Mouse (Mus musculus) forebrain, embryonic 14.5 days (tissue): Measurements from ENCODE around the gene Ano9. TPM values are rescaled to one million over a fixed set of nuclear protein-coding genes. Genes with fewer than 3 reads are reported as not detected.
A peak's percentile ranks its signal among the peaks of the same experiment; 100 is the strongest.

ENCODE experiments used
- ATAC-seq: fragments of 200-750 bp; cut with Nextera tagmentation; 2 replicates; pipeline ENCODE4 v1.8.0; 2017; ENCODE audit warnings: mild to moderate bottlenecking, moderate library complexity
- DNase-seq: peaks from one replicate; pipeline ENCODE4 v3.0.0-alpha.2; 2015; ENCODE audit warnings: low spot score
- H3K27ac ChIP-seq: fragments of 300-500 bp; sonication (generic); 2 replicates; pipeline ENCODE4 v1.5.1; 2014; ENCODE audit warnings: low read depth, mild to moderate bottlenecking, control low read depth, low read length, moderate library complexity
- H3K27me3 ChIP-seq: fragments of 300-500 bp; sonication (generic); replicated peaks from 2 replicates; pipeline ENCODE4 v1.6.1; 2014; ENCODE audit warnings: low read length, control low read depth, mixed read lengths; ENCODE audit not compliant: control insufficient read depth, insufficient read depth
- H3K36me3 ChIP-seq: fragments of 300-500 bp; sonication (generic); 2 replicates; pipeline ENCODE4 v1.6.1; 2014; ENCODE audit warnings: low read length, control low read depth; ENCODE audit not compliant: control insufficient read depth, insufficient read depth
- H3K4me1 ChIP-seq: fragments of 300-500 bp; sonication (generic); 2 replicates; pipeline ENCODE4 v1.6.1; 2014; ENCODE audit warnings: antibody characterized with exemption, low read length, control low read depth; ENCODE audit not compliant: control insufficient read depth, insufficient read depth
- H3K4me2 ChIP-seq: fragments of 300-500 bp; sonication (generic); 2 replicates; pipeline ENCODE4 v1.6.1; 2014; ENCODE audit warnings: mild to moderate bottlenecking, control low read depth, low read length
- H3K4me3 ChIP-seq: fragments of 300-500 bp; sonication (generic); 2 replicates; pipeline ENCODE4 v1.5.1; 2014; ENCODE audit warnings: low read depth, low read length, control low read depth
- H3K9ac ChIP-seq: fragments of 300-500 bp; sonication (generic); 2 replicates; pipeline ENCODE4 v1.6.1; 2014; ENCODE audit warnings: mild to moderate bottlenecking, low read length, control low read depth, moderate library complexity
- H3K9me3 ChIP-seq: fragments of 300-500 bp; sonication (generic); replicated peaks from 2 replicates; pipeline ENCODE4 v1.6.1; 2016; ENCODE audit warnings: low read length, control low read depth, mixed read lengths; ENCODE audit not compliant: control insufficient read depth
- WGBS: fragments of 180-500 bp; shearing (Covaris S2); extraction: QIAGEN DNeasy Blood & Tissue Kit; methylation state at CpG from one replicate; pipeline ENCODE4 v1.1.7; 2014; 5-methylcytosine and 5-hydroxymethylcytosine counted together
- polyA plus RNA-seq: library from polyadenylated mRNA; unstranded; fragments of >200 nt; fragmentation: Nextera tagmentation; extraction: Ambion mirVana; gene quantifications from 2 replicates; pipeline ENCODE4 v1.2.1, GENCODE M21; 2014

Gene Ano9
- polyA plus RNA-seq, 1 experiment from 2014 or later, result not detected

DNA sequence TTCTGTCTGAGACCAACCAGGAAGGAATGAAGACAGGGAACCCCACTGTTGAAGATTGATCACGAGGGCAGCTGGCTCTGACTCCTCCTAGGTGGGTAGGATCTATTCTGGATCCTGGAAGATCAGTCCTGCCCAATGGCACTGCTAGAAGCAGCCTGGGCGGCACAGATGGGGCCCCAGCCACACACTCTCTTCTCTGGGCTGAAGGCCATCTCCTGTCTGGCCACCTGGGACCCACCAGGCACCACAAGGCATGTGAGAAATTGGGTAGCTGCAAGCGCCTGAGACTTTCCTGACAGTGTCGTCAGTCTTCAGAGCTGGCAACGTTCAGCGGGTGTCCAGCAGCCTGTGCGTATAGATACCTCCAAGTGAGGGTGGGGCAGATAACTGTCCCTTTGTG lies 55.1 kb downstream of the Ano9 start:
- peak overlapping the region; percentile 82; the same call in 1 of the 2 replicates for H3K4me2 ChIP-seq
- H3K4me1 ChIP-seq, result peaks cover 17% of the 10 kb centered on the region; the same call in 1 of the 2 replicates
- peak overlapping the region; percentile 94; the same call in 1 of the 2 replicates for H3K4me3 ChIP-seq
- peak overlapping the region; percentile 8; the same call in 1 of the 2 replicates for H3K9ac ChIP-seq
- no peaks in the 10 kb centered on the region for H3K27me3 ChIP-seq
- DNase-seq (no peak), ATAC-seq (no peak)
- H3K36me3 ChIP-seq, result peaks cover 40% of the 10 kb centered on the region
- no peak overlapping the region for H3K27ac ChIP-seq
- WGBS, result 82% methylated on average over 7 of the region's 7 CpGs
- H3K9me3 ChIP-seq, result no peaks in the 10 kb centered on the region

- ATAC-seq (peak; percentile 66), DNase-seq (peak; percentile 39)
- no peaks in the 10 kb centered on the region for H3K9me3 ChIP-seq
- no peaks in the 10 kb centered on the region for H3K27me3 ChIP-seq
- H3K4me1 ChIP-seq, result peaks cover 17% of the 10 kb centered on the region; the same call in 1 of the 2 replicates
- H3K4me3 ChIP-seq, result peak overlapping the region; percentile 94
- H3K4me2 ChIP-seq, result peak overlapping the region; percentile 82
- H3K9ac ChIP-seq, result peak overlapping the region; percentile 97
- WGBS, result under 1% methylated on average over 37 of the region's 37 CpGs
- H3K36me3 ChIP-seq, result peaks cover 27% of the 10 kb centered on the region
- peak overlapping the region; percentile 80 for H3K27ac ChIP-seq
Measured at GRCm38 (mm10) chr7:141061269-141061692, 56.3 kb downstream of the Ano9 start.

DNA sequence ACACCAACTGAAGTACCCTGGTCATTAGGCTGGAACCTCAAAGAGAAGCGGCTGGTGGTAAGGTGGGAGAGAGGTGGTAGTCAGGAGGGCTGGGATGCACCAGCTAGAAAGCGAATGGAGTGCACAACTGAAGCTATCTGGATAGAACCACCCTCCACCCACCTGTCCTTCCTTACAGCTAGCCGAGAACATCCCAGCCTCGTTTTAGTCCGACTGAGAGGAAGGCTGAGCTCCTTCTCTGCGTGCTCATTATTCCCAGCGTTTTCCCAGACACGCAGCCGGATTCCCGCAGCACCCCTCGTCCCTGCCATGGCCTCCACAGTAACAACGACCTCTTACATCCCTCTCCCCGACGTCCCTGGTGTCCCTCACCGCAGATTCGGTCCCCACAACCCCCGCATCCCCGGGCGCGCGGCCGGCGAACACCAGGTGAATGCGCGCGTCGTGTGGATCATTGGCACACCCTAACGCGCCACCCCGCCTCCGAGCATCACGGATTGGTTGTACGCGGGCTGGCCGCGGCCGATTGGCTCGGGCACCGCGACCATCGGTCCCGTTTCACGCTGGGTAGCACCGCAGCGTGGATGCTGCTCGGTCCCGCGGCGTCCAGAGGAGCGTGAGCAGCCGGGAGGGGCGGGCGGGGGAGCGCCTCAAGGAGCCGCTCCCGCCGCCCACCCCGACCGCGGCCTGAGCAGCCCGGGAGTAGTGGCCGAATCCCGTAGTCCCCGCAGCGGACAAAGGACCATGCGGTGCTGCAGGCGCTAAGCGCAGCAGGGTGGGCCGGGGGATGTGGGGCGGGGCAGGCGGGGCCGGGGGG lies 57.0 kb downstream of the Ano9 start, which contains the start of gene B4galnt4:
TSS of gene B4galnt4 (plus strand) at position 679 of the 817 bp plus-strand sequence.
- DNase-seq, result peak; percentile 96
- H3K36me3 ChIP-seq, result peaks cover 21% of the 10 kb centered on the region
- H3K9ac ChIP-seq, result peak within 1 kb of the TSS; percentile 97
- peak within 1 kb of the TSS; percentile 94 for H3K4me3 ChIP-seq
- peak; percentile 99 for ATAC-seq
- under 1% methylated on average over 67 of the region's 72 CpGs for WGBS
- H3K4me2 ChIP-seq, result peak within 1 kb of the TSS; percentile 82
- no peaks in the 10 kb centered on the region for H3K27me3 ChIP-seq
- H3K27ac ChIP-seq, result peak within 1 kb of the TSS; percentile 80
- peaks cover 17% of the 10 kb centered on the region; the same call in 1 of the 2 replicates for H3K4me1 ChIP-seq
- no peaks in the 10 kb centered on the region for H3K9me3 ChIP-seq

DNA sequence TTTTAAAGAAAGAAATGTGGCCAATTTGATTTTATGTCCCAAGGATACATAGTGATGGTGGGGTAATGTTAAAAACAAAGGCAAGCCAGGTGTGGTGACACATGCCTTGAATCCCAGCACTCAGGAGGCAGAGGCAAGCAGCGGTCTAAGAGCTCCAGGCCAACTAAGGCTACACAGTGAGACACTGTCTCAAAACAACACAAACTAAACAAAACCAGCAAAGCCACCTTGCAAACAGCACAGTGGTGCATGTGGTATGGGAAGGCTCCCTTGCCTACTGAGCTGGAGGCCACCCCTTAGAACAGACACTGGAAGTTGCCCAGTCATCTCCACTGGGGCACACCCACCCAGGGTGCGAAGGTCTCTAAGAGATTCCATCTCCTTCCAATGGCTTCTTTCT lies 57.7 kb downstream of the Ano9 start:
- WGBS, result 66% methylated on average over 2 of the region's 2 CpGs
- peak overlapping the region; percentile 82 for H3K4me2 ChIP-seq
- H3K27me3 ChIP-seq, result no peaks in the 10 kb centered on the region
- DNase-seq, result no peak
- H3K27ac ChIP-seq, result peak overlapping the region; percentile 80
- no peak for ATAC-seq
- H3K4me1 ChIP-seq, result peaks cover 17% of the 10 kb centered on the region; the same call in 1 of the 2 replicates
- peak overlapping the region; percentile 94 for H3K4me3 ChIP-seq
- peaks cover 14% of the 10 kb centered on the region for H3K36me3 ChIP-seq
- peak overlapping the region; percentile 97 for H3K9ac ChIP-seq
- H3K9me3 ChIP-seq, result no peaks in the 10 kb centered on the region

DNA sequence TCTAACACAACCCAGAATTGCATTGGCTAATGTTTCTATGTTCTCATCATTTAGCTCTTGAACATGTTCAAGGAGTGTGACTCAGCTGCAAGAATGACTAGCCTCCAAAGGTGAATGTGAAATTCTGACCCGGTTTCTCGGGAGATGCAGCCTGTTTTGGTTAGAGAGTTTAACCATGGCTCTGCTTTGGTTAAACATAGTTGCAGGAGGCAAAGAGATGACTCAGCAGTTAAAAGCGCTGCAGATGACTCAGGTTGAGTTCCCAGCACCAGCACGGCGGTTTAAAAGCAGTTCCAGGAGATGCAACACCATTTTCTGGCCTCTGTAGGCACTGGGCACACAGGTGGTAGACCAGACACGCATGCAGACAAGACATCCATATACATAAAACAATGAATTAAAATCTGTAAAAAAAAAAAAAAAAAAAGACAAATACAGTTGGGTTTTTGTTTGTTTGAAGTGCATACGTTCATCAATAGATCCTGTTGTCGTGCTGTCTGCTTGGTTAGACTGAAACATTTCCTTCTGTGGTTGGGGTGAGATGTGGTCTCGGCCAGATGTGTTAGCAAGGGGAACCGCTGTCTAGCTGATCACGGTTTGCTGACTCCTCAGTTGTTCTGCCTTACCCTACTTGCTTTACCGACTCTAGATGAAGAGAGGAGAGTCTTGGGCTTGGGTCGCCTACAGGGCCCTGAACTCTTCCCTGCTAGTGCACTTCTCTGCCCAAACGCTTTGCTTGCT lies 58.8 kb downstream of the Ano9 start:
- no peaks in the 10 kb centered on the region for H3K27me3 ChIP-seq
- DNase-seq (no peak), ATAC-seq (no peak)
- no peaks in the 10 kb centered on the region for H3K9me3 ChIP-seq
- H3K27ac ChIP-seq, result no peak overlapping the region
- no peak overlapping the region for H3K4me2 ChIP-seq
- H3K4me1 ChIP-seq, result peaks cover 17% of the 10 kb centered on the region; the same call in 1 of the 2 replicates
- H3K9ac ChIP-seq, result no peak overlapping the region
- WGBS, result 94% methylated on average over 14 of the region's 14 CpGs
- H3K36me3 ChIP-seq, result peaks cover 2% of the 10 kb centered on the region; the same call in 1 of the 2 replicates
- H3K4me3 ChIP-seq, result no peak overlapping the region

DNA sequence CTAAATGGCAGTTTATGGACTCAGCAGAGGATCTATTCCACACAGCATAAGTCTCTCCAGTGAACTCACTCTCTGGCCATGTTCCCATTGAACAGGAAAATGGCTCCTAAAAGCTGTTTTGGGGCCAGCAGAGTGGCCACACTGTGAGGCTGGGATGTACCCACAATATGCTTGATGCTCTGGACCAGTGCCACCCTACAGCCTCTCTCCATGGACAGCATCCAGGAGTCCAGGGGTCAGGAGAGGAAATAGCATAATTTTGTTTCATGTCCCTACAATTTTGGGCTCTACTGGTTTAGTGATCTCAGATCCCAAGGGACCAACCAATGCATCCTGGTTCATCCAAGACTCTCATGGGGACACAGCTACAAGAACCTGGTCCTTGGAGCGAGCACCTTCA lies 60.1 kb downstream of the Ano9 start:
- DNase-seq (no peak), ATAC-seq (no peak)
- no peaks in the 10 kb centered on the region for H3K36me3 ChIP-seq
- no peak overlapping the region for H3K4me2 ChIP-seq
- H3K4me1 ChIP-seq, result peaks cover 15% of the 10 kb centered on the region; the same call in 1 of the 2 replicates
- H3K4me3 ChIP-seq, result no peak overlapping the region
- no peak overlapping the region for H3K9ac ChIP-seq
- H3K27me3 ChIP-seq, result no peaks in the 10 kb centered on the region
- 96% methylated on average over 1 of the region's 1 CpGs for WGBS
- no peaks in the 10 kb centered on the region for H3K9me3 ChIP-seq
- no peak overlapping the region for H3K27ac ChIP-seq

- Histone ChIP-seq H3K36me3 (no peaks in the 10 kb centered on the region), H3K9me3 (no peaks in the 10 kb centered on the region), H3K27me3 (no peaks in the 10 kb centered on the region), H3K27ac (no peak overlapping the region), H3K4me3 (no peak overlapping the region), H3K9ac (no peak overlapping the region), H3K4me1 (peaks cover 9% of the 10 kb centered on the region; the same call in 1 of the 2 replicates), H3K4me2 (no peak overlapping the region)
- WGBS, result 90% methylated on average over 6 of the region's 6 CpGs
- no peak for ATAC-seq
- DNase-seq, result no peak
Measured at GRCm38 (mm10) chr7:141056976-141057375, 60.6 kb downstream of the Ano9 start.

DNA sequence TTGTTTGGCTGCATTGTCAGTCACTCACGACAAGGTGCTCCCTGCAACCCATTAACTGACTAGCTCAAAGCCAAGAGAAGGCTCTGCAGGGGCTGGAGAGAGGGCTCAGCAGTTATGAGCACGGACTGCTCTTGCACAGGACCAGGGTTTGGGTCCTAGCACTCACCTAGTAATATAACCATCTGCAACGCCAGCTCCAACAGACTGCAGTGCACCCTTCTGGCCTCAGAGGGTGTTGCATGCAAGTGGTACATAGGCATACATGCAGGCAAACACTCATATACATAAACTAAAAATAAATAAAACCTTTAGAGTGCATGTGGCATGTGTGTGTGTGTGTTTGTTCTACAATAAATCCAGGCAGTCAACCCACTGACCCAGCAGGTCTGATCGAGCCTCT lies 61.8 kb downstream of the Ano9 start:
- Histone ChIP-seq H3K9ac (no peak overlapping the region), H3K9me3 (no peaks in the 10 kb centered on the region), H3K4me3 (no peak overlapping the region), H3K27me3 (no peaks in the 10 kb centered on the region), H3K4me1 (peaks cover 5% of the 10 kb centered on the region; the same call in 1 of the 2 replicates), H3K4me2 (no peak overlapping the region), H3K27ac (no peak overlapping the region), H3K36me3 (no peaks in the 10 kb centered on the region)
- DNase-seq (no peak), ATAC-seq (no peak)
- 85% methylated on average over 4 of the region's 4 CpGs for WGBS
